Mouse (Mus musculus) adrenal gland, adult 2 months (tissue): ENCODE data around the gene Scnn1b. TPM values are rescaled to one million over a fixed set of nuclear protein-coding genes. Genes with fewer than 3 reads are reported as not detected.

Experiments used
- DNase-seq: peaks from one replicate; pipeline ENCODE4 v3.0.0; 2021
- polyA plus RNA-seq: library from polyadenylated mRNA; depleted of rRNA; stranded (reverse); fragments of >200 nt; gene quantifications from 2 replicates; pipeline ENCODE4 v1.2.3, GENCODE M21; 2012; rRNA removed
- total RNA-seq, 2 experiments: library from RNA; stranded (reverse); gene quantifications; 2 replicates each; pipeline ENCODE4 v1.2.3; 2021

Gene Scnn1b
- total and polyA plus RNA-seq, 3 experiments, result 0.52 TPM; not detected in 2

DNA sequence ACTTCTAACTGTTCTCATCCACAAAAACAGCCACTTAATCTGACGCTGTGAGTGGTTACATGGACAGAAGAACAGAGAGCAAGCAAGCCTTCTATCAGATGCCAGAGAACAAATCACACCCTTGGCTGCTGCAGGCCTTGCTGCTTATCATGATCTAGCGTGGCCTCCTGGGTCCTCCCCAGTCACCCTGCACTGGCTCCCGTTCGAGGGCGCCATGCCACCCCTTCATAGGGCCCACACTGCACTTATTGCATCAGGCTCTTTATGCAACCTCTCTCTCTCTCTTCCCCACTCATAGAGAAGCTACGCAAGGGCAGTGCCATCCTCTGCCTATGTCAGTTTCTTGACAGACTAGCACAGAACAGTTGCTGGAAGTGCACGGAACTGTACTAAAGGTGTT, 101.3 kb downstream of the Scnn1b start:
- peak; percentile 9 for DNase-seq

Other genes starting within 250 kb of the Scnn1b start
- 10 to 100 TPM; 12.5 to 16.1 TPM for gene Usp31, start 157.8 kb upstream of the Scnn1b start, total RNA-seq
- 2.6 and 3.1 TPM in 2 replicates for gene Usp31, start 157.8 kb upstream of the Scnn1b start, polyA plus RNA-seq
- gene Scnn1g, start 130.6 kb upstream of the Scnn1b start, total RNA-seq, result under 1 TPM in 1 of 2 experiments, not detected in 1; 0.14 TPM
- 0.04 and 0.06 TPM in 2 replicates for gene Scnn1g, start 130.6 kb upstream of the Scnn1b start, polyA plus RNA-seq
- 10 to 100 TPM; 26.9 to 35.8 TPM for gene Cog7, start 116.7 kb downstream of the Scnn1b start, total RNA-seq
- gene Cog7, start 116.7 kb downstream of the Scnn1b start, polyA plus RNA-seq, result 25.7 and 26.9 TPM in 2 replicates
- gene Gga2, start 156.2 kb downstream of the Scnn1b start, total RNA-seq, result 10 to 100 TPM; 19.0 to 19.9 TPM
- 20.2 and 22.5 TPM in 2 replicates for gene Gga2, start 156.2 kb downstream of the Scnn1b start, polyA plus RNA-seq
- 10 to 100 TPM; 48.3 to 56.8 TPM for gene Ubfd1, start 202.1 kb downstream of the Scnn1b start, total RNA-seq
- gene Ubfd1, start 202.1 kb downstream of the Scnn1b start, polyA plus RNA-seq, result 22.1 and 24.5 TPM in 2 replicates
- 10 to 100 TPM; 16.6 to 18.2 TPM for gene Ears2, start 202.2 kb downstream of the Scnn1b start, total RNA-seq
- 18.2 and 23.8 TPM in 2 replicates for gene Ears2, start 202.2 kb downstream of the Scnn1b start, polyA plus RNA-seq
- 100 to 1,000 TPM; 549 to 580 TPM for gene Ndufab1, start 236.8 kb downstream of the Scnn1b start, total RNA-seq
- gene Ndufab1, start 236.8 kb downstream of the Scnn1b start, polyA plus RNA-seq, result 2,196 and 4,184 TPM in 2 replicates